Mouse (Mus musculus): ENCODE measurements around the gene S100a5. TPM values are rescaled to one million over a fixed set of nuclear protein-coding genes. Genes with fewer than 3 reads are reported as not detected.

S100a5 gene
- polyA plus RNA-seq, 1 experiment from 2014 or later, result not detected

GRCm38 (mm10) chr3:90647291-90647690 lies 39.0 kb downstream of the S100a5 start:
- DNase-seq (ENCODE audit: low spot score, missing footprints), result no peak
- Histone ChIP-seq H3K9ac (ENCODE audit: low read length) (no peak overlapping the region), H3K4me2 (no peak overlapping the region), H3K27me3 (ENCODE audit: control insufficient read depth, insufficient read depth, low read length) (no peaks in the 10 kb centered on the region), H3K4me1 (ENCODE audit: control insufficient read depth, insufficient read depth, low read length) (no peaks in the 10 kb centered on the region), H3K36me3 (ENCODE audit: control insufficient read depth, insufficient read depth, low read length) (no peaks in the 10 kb centered on the region), H3K27ac (ENCODE audit: low read depth, low read length) (no peak overlapping the region), H3K4me3 (ENCODE audit: low read depth, low read length) (no peak overlapping the region), H3K9me3 (ENCODE audit: control insufficient read depth, low read length) (no peaks in the 10 kb centered on the region)
- ATAC-seq (ENCODE audit: low FRiP score), result no peak
- WGBS, result 84% methylated on average over 1 of the region's 1 CpGs

DNA sequence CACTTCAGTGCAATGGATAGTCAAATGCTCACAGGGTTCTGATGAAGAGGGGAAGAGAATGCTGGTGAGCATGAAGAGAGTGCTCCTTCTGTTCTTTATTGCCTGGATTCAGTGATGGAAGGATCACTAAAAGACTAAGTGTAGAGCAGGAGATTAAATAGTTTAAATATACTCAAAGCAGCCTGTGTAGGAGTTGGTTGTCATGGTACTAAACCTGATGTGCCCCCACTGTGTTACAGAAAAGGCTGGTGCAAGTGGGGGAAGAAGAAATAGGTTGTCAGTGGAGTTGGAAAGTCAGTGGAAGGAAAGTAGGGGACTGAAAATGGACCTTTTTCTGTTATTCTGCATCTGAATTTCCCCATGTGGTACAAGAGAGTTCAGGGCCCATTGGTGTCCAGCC lies 40.7 kb downstream of the S100a5 start:
- Histone ChIP-seq H3K27me3 (ENCODE audit: control insufficient read depth, insufficient read depth, low read length) (no peaks in the 10 kb centered on the region), H3K36me3 (ENCODE audit: control insufficient read depth, insufficient read depth, low read length) (no peaks in the 10 kb centered on the region), H3K4me2 (no peak overlapping the region), H3K9me3 (ENCODE audit: control insufficient read depth, low read length) (no peaks in the 10 kb centered on the region), H3K27ac (ENCODE audit: low read depth, low read length) (no peak overlapping the region), H3K4me3 (ENCODE audit: low read depth, low read length) (no peak overlapping the region), H3K9ac (ENCODE audit: low read length) (no peak overlapping the region), H3K4me1 (ENCODE audit: control insufficient read depth, insufficient read depth, low read length) (no peaks in the 10 kb centered on the region)
- DNase-seq (ENCODE audit: low spot score, missing footprints), result no peak
- ATAC-seq (ENCODE audit: low FRiP score), result no peak

DNA sequence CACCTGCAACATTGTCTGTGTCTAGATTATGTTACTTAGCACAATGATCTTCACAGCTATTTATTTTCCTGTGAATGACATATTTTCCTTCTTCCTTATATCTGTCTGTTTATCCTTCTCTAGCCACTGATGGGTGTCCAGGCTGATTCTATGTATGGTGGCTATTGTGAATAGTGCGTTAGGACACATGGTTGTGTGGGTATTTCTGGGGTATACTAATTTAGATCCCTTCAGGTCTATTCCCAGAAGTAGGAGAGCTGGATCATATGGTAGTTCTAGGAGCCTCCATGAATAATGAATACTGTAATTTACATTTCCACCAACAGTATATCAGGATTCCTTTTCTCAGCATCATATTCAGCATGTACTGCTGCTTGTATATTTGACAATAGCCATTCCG lies 41.5 kb downstream of the S100a5 start:
- Histone ChIP-seq H3K27ac (ENCODE audit: low read depth, low read length) (no peak overlapping the region), H3K4me1 (ENCODE audit: control insufficient read depth, insufficient read depth, low read length) (no peaks in the 10 kb centered on the region), H3K4me2 (no peak overlapping the region), H3K9ac (ENCODE audit: low read length) (no peak overlapping the region), H3K36me3 (ENCODE audit: control insufficient read depth, insufficient read depth, low read length) (no peaks in the 10 kb centered on the region), H3K9me3 (ENCODE audit: control insufficient read depth, low read length) (no peaks in the 10 kb centered on the region), H3K4me3 (ENCODE audit: low read depth, low read length) (no peak overlapping the region), H3K27me3 (ENCODE audit: control insufficient read depth, insufficient read depth, low read length) (no peaks in the 10 kb centered on the region)
- DNase-seq (ENCODE audit: low spot score, missing footprints) (no peak), ATAC-seq (ENCODE audit: low FRiP score) (no peak)
- 89% methylated on average over 2 of the region's 2 CpGs for WGBS

GRCm38 (mm10) chr3:90652878-90653508 lies 44.7 kb downstream of the S100a5 start:
- WGBS, result 36% methylated on average over 5 of the region's 5 CpGs
- H3K4me2 ChIP-seq, result no peak overlapping the region

GRCm38 (mm10) chr3:90653717-90654116 lies 45.4 kb downstream of the S100a5 start, which contains the start of gene S100a7a:
TSS of gene S100a7a (plus strand) at chr3:90654017.
- Histone ChIP-seq H3K4me1 (ENCODE audit: control insufficient read depth, insufficient read depth, low read length) (no peaks in the 10 kb centered on the region), H3K4me2 (no peak within 1 kb of the TSS), H3K36me3 (ENCODE audit: control insufficient read depth, insufficient read depth, low read length) (no peaks in the 10 kb centered on the region), H3K27ac (ENCODE audit: low read depth, low read length) (no peak within 1 kb of the TSS), H3K27me3 (ENCODE audit: control insufficient read depth, insufficient read depth, low read length) (no peaks in the 10 kb centered on the region), H3K4me3 (ENCODE audit: low read depth, low read length) (no peak within 1 kb of the TSS), H3K9me3 (ENCODE audit: control insufficient read depth, low read length) (no peaks in the 10 kb centered on the region), H3K9ac (ENCODE audit: low read length) (no peak within 1 kb of the TSS)
- ATAC-seq (ENCODE audit: low FRiP score) (no peak), DNase-seq (ENCODE audit: low spot score, missing footprints) (no peak)

More at GRCm38 (mm10) chr3:90652878-90653508, 44.7 kb downstream of the S100a5 start:
- ATAC-seq (ENCODE audit: low FRiP score) (peak; percentile 80), DNase-seq (ENCODE audit: low spot score, missing footprints) (peak; percentile 97)
- no peak overlapping the region for H3K4me3 ChIP-seq (ENCODE audit: low read depth, low read length)
- no peaks in the 10 kb centered on the region for H3K27me3 ChIP-seq (ENCODE audit: control insufficient read depth, insufficient read depth, low read length)
- no peaks in the 10 kb centered on the region for H3K36me3 ChIP-seq (ENCODE audit: control insufficient read depth, insufficient read depth, low read length)
- no peaks in the 10 kb centered on the region for H3K4me1 ChIP-seq (ENCODE audit: control insufficient read depth, insufficient read depth, low read length)
- H3K27ac ChIP-seq (ENCODE audit: low read depth, low read length), result no peak overlapping the region
- no peaks in the 10 kb centered on the region for H3K9me3 ChIP-seq (ENCODE audit: control insufficient read depth, low read length)
- no peak overlapping the region for H3K9ac ChIP-seq (ENCODE audit: low read length)

GRCm38 (mm10) chr3:90657405-90657804 lies 49.1 kb downstream of the S100a5 start:
- H3K4me3 ChIP-seq (ENCODE audit: low read depth, low read length), result no peak overlapping the region
- ATAC-seq (ENCODE audit: low FRiP score) (no peak), DNase-seq (ENCODE audit: low spot score, missing footprints) (no peak)
- no peaks in the 10 kb centered on the region for H3K9me3 ChIP-seq (ENCODE audit: control insufficient read depth, low read length)
- H3K27ac ChIP-seq (ENCODE audit: low read depth, low read length), result no peak overlapping the region
- H3K4me1 ChIP-seq (ENCODE audit: control insufficient read depth, insufficient read depth, low read length), result no peaks in the 10 kb centered on the region
- no peak overlapping the region for H3K4me2 ChIP-seq
- no peak overlapping the region for H3K9ac ChIP-seq (ENCODE audit: low read length)
- WGBS, result 79% methylated on average over 4 of the region's 4 CpGs
- H3K36me3 ChIP-seq (ENCODE audit: control insufficient read depth, insufficient read depth, low read length), result no peaks in the 10 kb centered on the region
- no peaks in the 10 kb centered on the region for H3K27me3 ChIP-seq (ENCODE audit: control insufficient read depth, insufficient read depth, low read length)

GRCm38 (mm10) chr3:90659364-90660044 lies 51.2 kb downstream of the S100a5 start:
- no peak overlapping the region for H3K9ac ChIP-seq (ENCODE audit: low read length)
- no peak overlapping the region for H3K4me3 ChIP-seq (ENCODE audit: low read depth, low read length)
- H3K36me3 ChIP-seq (ENCODE audit: control insufficient read depth, insufficient read depth, low read length), result no peaks in the 10 kb centered on the region
- H3K9me3 ChIP-seq (ENCODE audit: control insufficient read depth, low read length), result no peaks in the 10 kb centered on the region
- H3K27ac ChIP-seq (ENCODE audit: low read depth, low read length), result no peak overlapping the region
- no peak for ATAC-seq (ENCODE audit: low FRiP score)
- no peaks in the 10 kb centered on the region for H3K27me3 ChIP-seq (ENCODE audit: control insufficient read depth, insufficient read depth, low read length)
- H3K4me2 ChIP-seq, result no peak overlapping the region
- H3K4me1 ChIP-seq (ENCODE audit: control insufficient read depth, insufficient read depth, low read length), result no peaks in the 10 kb centered on the region
- DNase-seq (ENCODE audit: low spot score, missing footprints), result no peak

Other genes with a start within 250 kb of the S100a5 start
- 9.3 and 10.0 TPM in 2 replicates for gene Slc27a3, start 218.6 kb upstream of the S100a5 start, polyA plus RNA-seq (2014; fragmentation: Nextera tagmentation; extraction: Ambion mirVana)
- 34.4 and 34.7 TPM in 2 replicates for gene Ints3, start 174.9 kb upstream of the S100a5 start, polyA plus RNA-seq (2014; fragmentation: Nextera tagmentation; extraction: Ambion mirVana)
- 2.4 and 2.7 TPM in 2 replicates for gene Npr1, start 142.7 kb upstream of the S100a5 start, polyA plus RNA-seq (2014; fragmentation: Nextera tagmentation; extraction: Ambion mirVana)
- 338 and 369 TPM in 2 replicates for gene Ilf2, start 132.4 kb upstream of the S100a5 start, polyA plus RNA-seq (2014; fragmentation: Nextera tagmentation; extraction: Ambion mirVana)
- gene Snapin, start 117.5 kb upstream of the S100a5 start, polyA plus RNA-seq (2014; fragmentation: Nextera tagmentation; extraction: Ambion mirVana), result 70.9 and 77.2 TPM in 2 replicates
- 138 and 146 TPM in 2 replicates for gene Chtop, start 99.0 kb upstream of the S100a5 start, polyA plus RNA-seq (2014; fragmentation: Nextera tagmentation; extraction: Ambion mirVana)
- 6.9 and 8.0 TPM in 2 replicates for gene S100a1, start 94.1 kb upstream of the S100a5 start, polyA plus RNA-seq (2014; fragmentation: Nextera tagmentation; extraction: Ambion mirVana)
- 11.6 and 14.1 TPM in 2 replicates for gene S100a13, start 94.1 kb upstream of the S100a5 start, polyA plus RNA-seq (2014; fragmentation: Nextera tagmentation; extraction: Ambion mirVana)
- not detected in 2 replicates for gene S100a14, start 81.7 kb upstream of the S100a5 start, polyA plus RNA-seq (2014; fragmentation: Nextera tagmentation; extraction: Ambion mirVana)
- gene S100a16, start 71.3 kb upstream of the S100a5 start, polyA plus RNA-seq (2014; fragmentation: Nextera tagmentation; extraction: Ambion mirVana), result 37.2 and 40.0 TPM in 2 replicates
- gene S100a3, start 47.9 kb upstream of the S100a5 start, polyA plus RNA-seq (2014; fragmentation: Nextera tagmentation; extraction: Ambion mirVana), result not detected in 2 replicates
- not detected in 2 replicates for gene S100a2, start 18.3 kb upstream of the S100a5 start, polyA plus RNA-seq (2014; fragmentation: Nextera tagmentation; extraction: Ambion mirVana)
- gene Gm42674, start 6.6 kb upstream of the S100a5 start, polyA plus RNA-seq (2014; fragmentation: Nextera tagmentation; extraction: Ambion mirVana), result not detected in 2 replicates
- 0.34 and 0.50 TPM in 2 replicates for gene S100a4, start 4.8 kb upstream of the S100a5 start, polyA plus RNA-seq (2014; fragmentation: Nextera tagmentation; extraction: Ambion mirVana)
- gene S100a6, start 4.4 kb downstream of the S100a5 start, polyA plus RNA-seq (2014; fragmentation: Nextera tagmentation; extraction: Ambion mirVana), result 24.5 and 25.1 TPM in 2 replicates
- not detected in 2 replicates for gene S100a7a, start 45.5 kb downstream of the S100a5 start, polyA plus RNA-seq (2014; fragmentation: Nextera tagmentation; extraction: Ambion mirVana)
- gene S100a8, start 60.5 kb downstream of the S100a5 start, polyA plus RNA-seq (2014; fragmentation: Nextera tagmentation; extraction: Ambion mirVana), result 2.0 and 2.8 TPM in 2 replicates
- gene S100a9, start 87.2 kb downstream of the S100a5 start, polyA plus RNA-seq (2014; fragmentation: Nextera tagmentation; extraction: Ambion mirVana), result 1.5 and 2.0 TPM in 2 replicates
- gene Pglyrp4, start 118.4 kb downstream of the S100a5 start, polyA plus RNA-seq (2014; fragmentation: Nextera tagmentation; extraction: Ambion mirVana), result not detected in 2 replicates
- gene Gm5849, start 169.4 kb downstream of the S100a5 start, polyA plus RNA-seq (2014; fragmentation: Nextera tagmentation; extraction: Ambion mirVana), result not detected in 2 replicates